Mouse (Mus musculus) telencephalon, adult 2 months (tissue): Measurements from ENCODE around the gene Nob1.

Source experiments
- DNase-seq: peaks from one replicate; pipeline ENCODE4 v3.0.0-alpha.2; 2011; ENCODE audit warnings: low read depth, low spot score

Gene Nob1

DNA sequence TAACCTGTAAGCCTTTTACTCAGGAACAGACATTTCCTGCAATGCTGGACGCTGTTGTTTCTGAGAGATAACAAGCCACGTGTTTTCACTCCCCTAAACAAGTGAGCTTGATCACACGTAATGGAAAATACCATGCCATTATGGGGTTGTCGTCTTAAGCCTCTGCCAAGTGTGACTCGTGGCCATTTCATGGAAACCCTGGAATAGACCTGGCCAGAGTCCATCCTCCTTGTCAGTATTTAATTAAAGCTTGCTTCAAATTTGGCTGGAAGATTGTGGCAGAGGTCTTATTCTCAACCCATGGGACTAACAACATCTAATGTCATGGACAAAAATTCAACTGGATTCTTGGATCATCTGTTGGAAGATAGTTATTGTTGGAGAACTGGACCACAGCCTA is 38.7 kb downstream of the Nob1 start:
- DNase-seq = no peak

DNA sequence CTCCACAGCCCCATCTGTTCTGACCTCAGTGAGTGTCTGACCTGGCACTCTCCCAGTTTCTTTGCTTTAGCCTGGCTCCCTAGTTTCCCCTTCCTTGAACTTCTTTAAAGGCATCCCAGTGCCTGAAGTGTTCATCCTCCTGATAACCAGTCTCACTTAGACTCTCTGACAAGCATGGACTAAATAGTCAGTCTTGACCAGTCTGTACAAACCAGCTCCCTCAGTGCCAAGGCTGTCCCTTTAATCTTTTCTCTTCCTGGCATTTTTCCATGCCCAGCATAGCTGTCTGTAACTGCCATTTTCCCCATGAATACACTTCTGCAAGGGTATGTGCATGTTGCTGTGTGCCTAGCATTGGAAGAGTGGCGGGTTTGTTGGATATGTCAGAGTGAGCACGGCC is 39.8 kb downstream of the Nob1 start:
- no peak for DNase-seq

DNA sequence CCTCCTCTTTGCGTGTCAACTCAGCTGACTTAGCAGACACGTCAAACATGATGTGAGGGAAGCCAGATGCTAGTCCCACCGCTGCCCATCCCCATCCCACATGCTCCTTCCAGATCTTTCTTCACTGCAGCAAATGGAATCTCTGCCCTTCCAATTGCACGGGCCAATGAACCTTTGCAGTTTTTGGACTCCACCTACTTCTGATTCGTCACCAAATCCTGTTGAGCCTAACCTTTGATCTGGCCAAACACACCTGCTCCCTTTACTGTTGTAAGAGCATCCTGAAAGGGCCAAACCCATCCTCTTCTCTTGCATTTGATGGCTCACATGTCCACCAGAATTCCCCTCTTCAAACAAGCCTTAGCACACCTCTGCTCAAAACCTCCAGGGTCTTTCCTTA is 40.2 kb downstream of the Nob1 start:
- DNase-seq = no peak

DNA sequence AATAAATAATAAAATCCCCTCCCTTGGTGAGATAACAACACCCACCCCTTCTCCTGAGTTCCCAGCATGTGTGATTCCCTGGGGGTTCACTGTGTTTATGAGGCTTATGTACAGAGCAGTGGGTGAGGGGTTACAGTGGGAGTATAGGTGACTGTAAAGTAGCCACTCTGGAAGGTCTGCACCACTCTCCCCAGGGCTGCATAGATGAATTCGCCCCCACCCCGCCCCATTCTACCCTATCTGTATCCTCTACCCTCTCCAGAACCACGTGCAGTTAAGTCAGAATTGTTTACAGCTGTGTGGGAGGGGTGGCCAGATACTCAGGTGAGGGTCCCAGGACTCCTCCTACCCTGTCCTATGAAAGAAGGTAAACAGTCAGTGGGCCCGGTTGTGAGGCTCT is 42.0 kb downstream of the Nob1 start:
- no peak for DNase-seq

DNA sequence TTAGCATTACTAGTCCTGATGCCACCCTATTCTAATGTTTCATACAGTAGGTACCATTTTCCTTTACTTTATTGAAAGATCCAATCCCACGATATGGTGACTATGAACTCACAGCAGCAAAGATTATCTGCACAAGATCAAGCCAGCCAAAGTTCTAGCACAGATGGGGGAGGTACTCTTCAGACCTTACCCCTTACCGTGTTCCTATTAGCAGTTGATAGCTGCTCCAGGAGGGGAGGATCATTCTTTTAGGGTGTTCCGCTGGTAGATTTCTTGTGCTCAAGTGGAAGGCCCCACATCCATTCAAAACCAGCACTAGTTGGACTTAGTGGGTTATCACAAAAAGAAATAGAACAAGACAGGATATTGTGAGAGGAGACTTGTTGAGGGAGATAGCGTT is 43.2 kb downstream of the Nob1 start:
- no peak for DNase-seq

DNA sequence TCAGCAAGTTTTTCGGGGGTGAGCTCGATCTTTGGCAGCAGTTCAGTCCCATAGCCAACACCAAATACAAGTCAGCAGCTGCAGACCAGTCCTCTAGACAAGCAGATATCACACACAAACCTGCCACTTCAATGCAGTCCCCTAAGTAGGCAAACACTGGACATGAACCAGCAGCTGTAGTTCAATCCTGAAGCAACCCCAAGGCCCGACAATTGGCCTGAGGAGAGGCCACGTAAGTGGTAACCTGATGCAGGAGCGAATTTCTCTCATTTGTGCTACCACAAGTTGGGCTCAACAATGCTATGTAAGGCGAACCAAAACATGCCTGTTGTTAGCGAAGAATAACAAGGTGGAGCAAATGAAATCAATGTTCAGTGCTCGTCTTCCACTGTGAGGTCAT is 44.1 kb downstream of the Nob1 start:
- no peak for DNase-seq

DNA sequence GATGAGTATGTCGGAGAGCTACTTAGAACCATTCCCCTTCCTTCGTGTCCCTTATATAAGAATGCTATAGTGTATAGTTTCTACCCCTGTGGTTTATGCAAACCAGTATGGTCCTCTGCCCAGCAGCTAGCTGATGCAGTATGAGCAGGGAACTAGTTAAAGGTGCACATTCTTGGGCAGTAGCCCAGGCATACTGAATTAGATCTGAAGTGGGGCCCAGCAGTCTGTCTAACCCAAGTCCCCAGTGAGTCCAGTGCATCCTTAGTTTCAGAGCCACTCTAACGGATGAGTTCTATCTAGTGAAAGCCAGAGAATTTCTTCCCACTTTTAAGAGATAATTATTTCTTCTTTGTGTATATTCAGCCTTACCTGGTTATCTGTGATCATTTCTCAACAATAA is 47.5 kb downstream of the Nob1 start:
- DNase-seq = no peak

DNA sequence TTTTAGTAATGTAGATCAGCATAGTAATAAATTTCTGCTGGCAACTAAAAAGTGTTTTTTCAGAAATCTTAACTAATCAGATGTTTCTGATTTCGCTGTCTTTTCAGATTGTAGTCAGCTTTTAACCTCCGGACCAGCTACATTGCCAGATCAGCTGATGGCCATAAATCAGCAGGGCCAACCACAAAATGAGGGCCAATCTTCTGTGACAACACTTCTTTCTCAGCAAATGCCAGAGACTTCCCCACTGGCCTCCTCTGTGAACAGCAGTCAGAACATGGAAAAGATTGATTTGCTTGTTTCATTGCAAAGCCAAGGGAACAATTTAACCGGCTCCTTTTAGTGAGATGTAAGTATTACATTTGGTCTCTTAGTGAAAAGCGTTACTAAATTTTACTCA is 54.5 kb downstream of the Nob1 start:
- no peak for DNase-seq
